Mouse (Mus musculus): ENCODE results near the gene Nudt6. TPM values are rescaled to one million over a fixed set of nuclear protein-coding genes. Genes with fewer than 3 reads are reported as not detected.

Nudt6 gene
- 20.6 and 25.0 TPM in 2 replicates for polyA plus RNA-seq (2012; rRNA removed)

DNA sequence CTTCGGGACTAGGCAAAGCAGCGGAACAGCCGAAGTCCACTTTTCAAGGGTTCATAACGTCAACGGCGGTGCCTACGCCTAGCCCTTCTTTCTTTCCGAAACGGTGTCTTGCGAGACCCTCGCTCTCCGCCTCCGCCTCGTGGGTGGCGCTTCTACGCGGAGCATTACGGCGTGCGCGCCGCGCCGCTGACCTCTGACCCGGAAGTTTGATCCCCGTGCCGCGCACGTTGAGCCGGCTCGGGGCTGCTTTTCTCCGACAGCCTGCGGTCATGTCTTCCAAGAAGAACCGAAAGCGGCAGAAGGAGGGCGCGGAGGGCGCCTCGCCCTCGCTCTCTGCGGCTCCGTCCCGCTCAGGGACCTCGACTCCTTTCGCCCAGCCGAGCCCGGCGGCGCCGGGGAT lies at the start of gene Nudt6:
Gene Nudt6, minus strand, starts transcription at position 140 of the 400 bp plus-strand sequence.

DNA sequence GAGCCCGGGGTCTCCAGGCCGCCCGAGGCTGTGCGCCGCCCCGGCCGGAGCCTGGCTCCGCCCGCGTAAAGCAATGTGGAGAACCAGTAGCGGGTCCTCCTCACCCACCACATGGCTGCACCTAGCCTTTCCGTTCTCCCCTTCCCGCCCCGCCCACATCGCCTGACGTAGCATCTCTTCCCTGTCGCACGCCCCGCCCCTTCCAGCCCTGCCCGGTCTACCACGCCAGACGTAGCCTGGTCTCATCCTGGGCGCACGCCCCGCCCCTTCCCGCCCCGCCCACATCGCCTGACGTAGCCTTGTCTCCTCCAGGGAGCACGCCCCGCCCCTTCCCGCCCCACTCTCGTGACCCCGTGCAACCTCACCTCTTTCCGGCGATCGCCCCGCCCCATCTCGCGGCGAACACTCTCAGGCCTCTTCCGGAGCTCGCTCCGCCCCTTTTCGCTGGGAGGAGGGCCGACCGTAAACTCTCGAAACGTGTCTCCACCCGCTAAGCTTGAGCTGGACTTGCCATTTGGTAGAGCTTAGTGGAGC lies 486 bp downstream of the Nudt6 start, which contains the start of gene Spata5:
Gene Spata5, plus strand, starts transcription at position 439 of the 534 bp plus-strand sequence.

Other genes starting within 250 kb of the Nudt6 start
- gene Il21, start 187.6 kb downstream of the Nudt6 start, polyA plus RNA-seq (2012; rRNA removed) = not detected in 2 replicates
- 0.73 and 0.88 TPM in 2 replicates for gene Bbs12, start 107.7 kb downstream of the Nudt6 start, polyA plus RNA-seq (2012; rRNA removed)
- gene Cetn4, start 107.5 kb downstream of the Nudt6 start, polyA plus RNA-seq (2012; rRNA removed) = 0.41 and 0.79 TPM in 2 replicates
- 3.8 and 5.7 TPM in 2 replicates for gene Fgf2, start 71.9 kb downstream of the Nudt6 start, polyA plus RNA-seq (2012; rRNA removed)
- 2.1 and 4.3 TPM in 2 replicates for gene Spata5, start 315 bp downstream of the Nudt6 start, polyA plus RNA-seq (2012; rRNA removed)
- gene Spry1, start 219.7 kb upstream of the Nudt6 start, polyA plus RNA-seq (2012; rRNA removed) = 42.7 and 44.1 TPM in 2 replicates